Mouse (Mus musculus): ENCODE data around the gene Ttc29. TPM values are rescaled to one million over a fixed set of nuclear protein-coding genes. Genes with fewer than 3 reads are reported as not detected.

Gene Ttc29
- 0.51 TPM in 1 of 2 replicates, not detected in the other for polyA plus RNA-seq (2012; rRNA removed; ENCODE audit: low replicate concordance)

DNA sequence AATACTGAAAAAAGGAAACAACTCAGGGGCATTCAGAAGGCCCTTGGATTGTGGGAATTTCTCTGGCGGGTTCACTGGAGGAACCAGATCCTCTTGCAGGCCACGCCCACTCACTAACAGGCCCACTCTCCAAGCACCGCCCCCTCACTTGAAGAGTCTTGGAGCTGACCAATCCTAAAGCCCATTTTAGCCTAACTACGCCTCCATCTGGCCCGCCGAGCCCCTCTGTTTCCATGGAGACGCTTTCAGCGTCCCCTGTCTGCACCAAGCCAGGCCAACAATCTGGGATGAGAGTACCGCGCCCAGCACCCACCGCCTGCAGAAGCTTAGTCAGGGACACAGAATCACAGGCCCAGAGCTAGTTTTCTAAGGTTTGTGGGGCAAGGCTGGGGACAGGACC is at the start of gene Ttc29:
TSS of gene Ttc29 (plus strand) at position 224 of the 400 bp plus-strand sequence.

GRCm38 (mm10) chr8:78436071-78436651 is 223.1 kb downstream of the Ttc29 start, which contains the start of gene Pou4f2:
Gene Pou4f2, minus strand, starts transcription at chr8:78436645.

Other genes starting within 250 kb of the Ttc29 start
- not detected in 2 replicates for gene Pou4f2, start 223.3 kb downstream of the Ttc29 start, polyA plus RNA-seq (2012; rRNA removed; ENCODE audit: low replicate concordance)

Data from subcutaneous adipose tissue, adult 2 months (tissue).